Mouse (Mus musculus): ENCODE data around the gene Inca1. TPM values are rescaled to one million over a fixed set of nuclear protein-coding genes. Genes with fewer than 3 reads are reported as not detected.

The Inca1 gene
- polyA plus RNA-seq, 1 experiment: 2.4 TPM

- TF ChIP-seq POLR2A (IDR thresholded peaks at IDR 0.05; ENCODE audit: low read depth, low read length) (no peak), CTCF (IDR thresholded peaks at IDR 0.05; ENCODE audit: borderline replicate concordance, insufficient read depth, low read length) (no peak)
Measured at GRCm38 (mm10) chr11:70730427-70731038, 30.6 kb upstream of the Inca1 start.

GRCm38 (mm10) chr11:70727385-70727784 is 27.4 kb upstream of the Inca1 start:
- no peak overlapping the region for H3K4me3 ChIP-seq (ENCODE audit: insufficient read depth, low read length)
- no peaks in the 10 kb centered on the region for H3K4me1 ChIP-seq (ENCODE audit: control insufficient read depth, insufficient read depth, low read length)
- no peak overlapping the region for H3K27ac ChIP-seq (ENCODE audit: insufficient read depth, low read length)
- no peak for TF ChIP-seq CTCF (IDR thresholded peaks at IDR 0.05; ENCODE audit: borderline replicate concordance, insufficient read depth, low read length)
- no peak for TF ChIP-seq POLR2A (IDR thresholded peaks at IDR 0.05; ENCODE audit: low read depth, low read length)

More at GRCm38 (mm10) chr11:70730427-70731038, 30.6 kb upstream of the Inca1 start:
- Histone ChIP-seq H3K4me3 (ENCODE audit: insufficient read depth, low read length) (no peak overlapping the region), H3K4me1 (ENCODE audit: control insufficient read depth, insufficient read depth, low read length) (no peaks in the 10 kb centered on the region), H3K27ac (ENCODE audit: insufficient read depth, low read length) (no peak overlapping the region)

- Histone ChIP-seq H3K27ac (ENCODE audit: insufficient read depth, low read length) (no peak overlapping the region), H3K4me1 (ENCODE audit: control insufficient read depth, insufficient read depth, low read length) (no peaks in the 10 kb centered on the region), H3K4me3 (ENCODE audit: insufficient read depth, low read length) (no peak overlapping the region)
- TF ChIP-seq CTCF (IDR thresholded peaks at IDR 0.05; ENCODE audit: borderline replicate concordance, insufficient read depth, low read length) (no peak), POLR2A (IDR thresholded peaks at IDR 0.05; ENCODE audit: low read depth, low read length) (no peak)
Measured at GRCm38 (mm10) chr11:70726585-70726984, 26.6 kb upstream of the Inca1 start.

GRCm38 (mm10) chr11:70724706-70725105 is 24.8 kb upstream of the Inca1 start:
- Histone ChIP-seq H3K4me1 (ENCODE audit: control insufficient read depth, insufficient read depth, low read length) (no peaks in the 10 kb centered on the region), H3K27ac (ENCODE audit: insufficient read depth, low read length) (no peak overlapping the region), H3K4me3 (ENCODE audit: insufficient read depth, low read length) (no peak overlapping the region)
- TF ChIP-seq POLR2A (IDR thresholded peaks at IDR 0.05; ENCODE audit: low read depth, low read length) (no peak), CTCF (IDR thresholded peaks at IDR 0.05; ENCODE audit: borderline replicate concordance, insufficient read depth, low read length) (no peak)

GRCm38 (mm10) chr11:70721072-70721471 is 21.1 kb upstream of the Inca1 start:
- no peaks in the 10 kb centered on the region for H3K4me1 ChIP-seq (ENCODE audit: control insufficient read depth, insufficient read depth, low read length)
- TF ChIP-seq POLR2A (IDR thresholded peaks at IDR 0.05; ENCODE audit: low read depth, low read length): no peak
- TF ChIP-seq CTCF (IDR thresholded peaks at IDR 0.05; ENCODE audit: borderline replicate concordance, insufficient read depth, low read length): no peak

GRCm38 (mm10) chr11:70720567-70720966 is 20.6 kb upstream of the Inca1 start:
- no peak overlapping the region for H3K27ac ChIP-seq (ENCODE audit: insufficient read depth, low read length)
- no peaks in the 10 kb centered on the region for H3K4me1 ChIP-seq (ENCODE audit: control insufficient read depth, insufficient read depth, low read length)
- TF ChIP-seq POLR2A (IDR thresholded peaks at IDR 0.05; ENCODE audit: low read depth, low read length): no peak
- no peak for TF ChIP-seq CTCF (IDR thresholded peaks at IDR 0.05; ENCODE audit: borderline replicate concordance, insufficient read depth, low read length)
- no peak overlapping the region for H3K4me3 ChIP-seq (ENCODE audit: insufficient read depth, low read length)

More at GRCm38 (mm10) chr11:70721072-70721471, 21.1 kb upstream of the Inca1 start:
- H3K4me3 ChIP-seq (ENCODE audit: insufficient read depth, low read length): no peak overlapping the region
- H3K27ac ChIP-seq (ENCODE audit: insufficient read depth, low read length): no peak overlapping the region

- TF ChIP-seq CTCF (IDR thresholded peaks at IDR 0.05; ENCODE audit: borderline replicate concordance, insufficient read depth, low read length) (no peak), POLR2A (IDR thresholded peaks at IDR 0.05; ENCODE audit: low read depth, low read length) (no peak)
- Histone ChIP-seq H3K27ac (ENCODE audit: insufficient read depth, low read length) (no peak overlapping the region), H3K4me1 (ENCODE audit: control insufficient read depth, insufficient read depth, low read length) (no peaks in the 10 kb centered on the region; the same call in 1 of the 2 replicates), H3K4me3 (ENCODE audit: insufficient read depth, low read length) (no peak overlapping the region)
Measured at GRCm38 (mm10) chr11:70718481-70718880, 18.5 kb upstream of the Inca1 start.

- no peak for TF ChIP-seq POLR2A (IDR thresholded peaks at IDR 0.05; ENCODE audit: low read depth, low read length)
- no peak for TF ChIP-seq CTCF (IDR thresholded peaks at IDR 0.05; ENCODE audit: borderline replicate concordance, insufficient read depth, low read length)
- H3K27ac ChIP-seq (ENCODE audit: insufficient read depth, low read length): no peak overlapping the region
Measured at GRCm38 (mm10) chr11:70715832-70716231, 15.9 kb upstream of the Inca1 start.

GRCm38 (mm10) chr11:70713222-70713621 is 13.3 kb upstream of the Inca1 start:
- Histone ChIP-seq H3K4me3 (ENCODE audit: insufficient read depth, low read length) (no peak overlapping the region), H3K4me1 (ENCODE audit: control insufficient read depth, insufficient read depth, low read length) (no peaks in the 10 kb centered on the region; the same call in 1 of the 2 replicates), H3K27ac (ENCODE audit: insufficient read depth, low read length) (no peak overlapping the region)
- TF ChIP-seq CTCF (IDR thresholded peaks at IDR 0.05; ENCODE audit: borderline replicate concordance, insufficient read depth, low read length) (no peak), POLR2A (IDR thresholded peaks at IDR 0.05; ENCODE audit: low read depth, low read length) (no peak)

More at GRCm38 (mm10) chr11:70715832-70716231, 15.9 kb upstream of the Inca1 start:
- Histone ChIP-seq H3K4me1 (ENCODE audit: control insufficient read depth, insufficient read depth, low read length) (no peaks in the 10 kb centered on the region; the same call in 1 of the 2 replicates), H3K4me3 (ENCODE audit: insufficient read depth, low read length) (no peak overlapping the region)

- Histone ChIP-seq H3K4me3 (ENCODE audit: insufficient read depth, low read length) (no peak overlapping the region), H3K4me1 (ENCODE audit: control insufficient read depth, insufficient read depth, low read length) (no peaks in the 10 kb centered on the region; the same call in 1 of the 2 replicates), H3K27ac (ENCODE audit: insufficient read depth, low read length) (no peak overlapping the region)
- no peak for TF ChIP-seq POLR2A (IDR thresholded peaks at IDR 0.05; ENCODE audit: low read depth, low read length)
- TF ChIP-seq CTCF (IDR thresholded peaks at IDR 0.05; ENCODE audit: borderline replicate concordance, insufficient read depth, low read length): no peak
Measured at GRCm38 (mm10) chr11:70711026-70711425, 11.1 kb upstream of the Inca1 start.
